Mouse (Mus musculus): ENCODE measurements around the gene Fndc9.

Fndc9 gene

DNA sequence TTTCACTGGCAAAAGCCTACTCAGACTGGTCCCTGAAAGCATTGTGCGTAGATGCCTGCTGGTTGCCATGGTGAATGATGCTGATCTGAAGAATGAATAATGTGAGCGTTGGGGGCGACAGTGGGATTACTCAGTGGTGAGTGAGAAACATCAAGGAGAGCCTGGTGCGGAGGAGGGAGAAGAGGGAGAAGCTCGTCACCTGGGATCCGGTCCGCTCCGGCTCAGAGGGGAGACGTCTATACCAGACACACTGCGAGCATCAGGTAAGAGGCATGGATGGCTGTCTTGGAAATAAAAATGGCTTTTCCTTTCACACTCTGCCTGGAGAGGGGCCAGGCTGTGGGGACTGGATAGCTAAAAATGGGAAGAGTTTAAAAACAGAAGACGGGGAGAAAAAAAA lies at the start of gene Fndc9:
TSS of gene Fndc9 (plus strand) at position 198 of the 400 bp plus-strand sequence.
- no peak for DNase-seq

- DNase-seq = no peak
Measured at GRCm38 (mm10) chr11:46188283-46188682, 47.0 kb upstream of the Fndc9 start.

DNA sequence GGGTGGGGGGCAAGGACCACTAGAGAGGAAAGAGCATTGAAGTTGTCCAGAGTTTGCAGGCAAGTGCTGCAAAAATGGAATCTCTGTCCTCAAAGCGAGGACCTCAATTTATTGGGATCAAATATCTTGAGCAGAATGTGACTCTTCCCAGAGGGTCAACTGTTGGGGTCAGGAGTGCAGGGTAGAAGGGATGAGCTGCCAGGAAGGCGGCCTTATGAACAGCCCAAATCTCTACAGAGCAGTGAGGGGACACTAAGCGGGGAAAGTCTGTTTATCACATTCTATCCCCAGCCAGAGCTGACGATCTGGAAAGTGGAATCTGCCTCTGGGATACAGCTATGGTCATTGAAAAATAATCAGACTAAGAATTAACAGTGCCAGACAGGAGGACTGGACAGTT lies 41.2 kb upstream of the Fndc9 start:
- DNase-seq = no peak

- DNase-seq = no peak
Measured at GRCm38 (mm10) chr11:46200664-46201063, 34.7 kb upstream of the Fndc9 start.

DNA sequence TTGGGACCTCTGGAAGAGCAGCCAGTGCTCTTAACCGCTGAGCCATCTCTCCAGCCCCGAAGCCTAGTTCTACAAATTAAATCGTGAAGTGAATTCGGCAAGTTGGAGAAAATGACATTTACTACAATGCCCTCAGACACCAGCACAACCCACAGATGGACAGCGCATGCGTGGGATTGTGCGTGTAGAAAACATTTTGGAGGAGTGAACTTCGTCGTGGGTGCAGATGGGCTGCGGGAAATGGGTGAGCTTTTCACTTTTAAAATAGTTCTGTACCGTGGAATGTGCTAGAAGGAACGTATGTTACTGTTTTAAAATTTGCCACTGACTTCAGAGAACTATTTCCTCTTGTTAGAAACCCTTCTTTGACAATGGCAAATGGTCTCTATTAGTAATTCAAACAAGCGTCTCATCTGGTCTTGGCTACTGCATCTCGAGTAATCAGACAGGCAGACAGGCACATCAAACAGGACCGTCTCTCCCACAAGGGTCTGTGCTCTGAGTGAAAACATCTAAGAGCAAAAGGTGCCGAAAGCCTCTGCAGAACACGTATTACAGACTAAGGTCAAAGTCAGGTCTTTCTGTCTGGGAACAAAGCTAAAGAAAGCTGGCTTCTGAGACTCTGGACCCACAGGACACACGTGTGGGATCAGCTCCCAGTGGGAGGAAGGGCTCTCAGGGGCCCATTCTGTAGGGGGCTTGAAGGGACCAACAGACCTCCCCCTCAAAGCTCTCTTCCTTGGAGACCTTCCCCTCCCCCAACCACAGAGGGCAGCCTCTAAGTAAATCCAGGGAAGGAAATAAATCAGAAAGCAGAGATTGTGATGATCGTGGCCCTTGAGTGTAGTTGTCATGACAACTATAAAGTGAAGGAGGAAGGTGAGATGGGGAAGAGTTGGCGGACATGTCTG lies 33.4 kb upstream of the Fndc9 start:
- DNase-seq = no peak

DNA sequence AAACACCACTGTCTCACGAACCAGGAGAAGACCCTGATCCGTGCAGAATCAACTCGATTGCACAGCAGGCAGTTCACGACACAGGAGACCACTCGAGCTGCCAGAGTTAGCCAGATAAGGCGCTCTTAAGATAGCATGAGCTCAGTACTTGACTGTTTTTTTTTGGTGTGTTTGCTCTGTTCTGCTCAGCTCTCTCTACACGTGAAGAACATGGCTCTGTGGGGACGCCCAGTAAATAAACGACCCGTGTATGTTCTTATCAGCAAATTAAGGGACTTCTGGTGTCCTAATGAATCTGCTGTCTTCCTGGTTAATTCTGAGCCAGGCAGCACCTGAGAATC lies 32.8 kb upstream of the Fndc9 start:
- DNase-seq = no peak

GRCm38 (mm10) chr11:46204841-46205240 lies 30.5 kb upstream of the Fndc9 start:
- DNase-seq = no peak

DNA sequence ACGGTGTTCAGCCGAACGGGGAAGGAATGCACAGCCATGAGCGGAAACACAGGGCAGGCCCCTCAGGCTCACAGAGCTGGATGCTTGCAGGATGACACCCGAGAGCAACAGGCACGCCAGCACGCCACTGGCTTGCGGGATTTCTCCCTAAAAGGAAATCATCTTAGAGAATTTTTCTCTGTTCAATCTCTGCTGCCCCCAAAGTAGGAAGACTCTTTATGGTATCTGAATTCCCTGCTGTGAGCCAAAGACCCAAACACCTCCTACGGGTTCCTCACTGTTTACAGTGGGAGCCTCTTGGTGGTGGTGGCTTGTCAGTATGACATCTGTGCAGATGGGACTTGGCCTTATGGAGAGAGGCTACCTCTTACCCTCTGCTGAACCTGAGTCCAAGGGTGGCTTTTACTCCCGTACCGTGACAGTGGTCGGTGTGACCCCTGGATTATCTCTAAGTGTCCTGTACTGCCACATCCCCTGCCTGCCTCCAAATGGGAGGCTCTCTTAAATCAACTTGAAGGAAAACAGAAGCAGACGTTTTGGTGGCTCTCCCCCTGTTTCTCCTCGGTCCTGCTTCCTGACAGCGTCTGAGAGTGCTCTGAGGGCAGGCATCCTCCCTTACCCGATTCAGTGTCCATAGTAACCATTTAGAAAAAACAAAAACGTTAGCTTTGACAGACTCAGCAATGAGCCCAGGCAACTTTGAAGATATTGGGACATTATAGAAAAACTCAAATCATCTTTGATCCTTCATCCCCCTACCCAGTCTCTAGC lies 29.5 kb upstream of the Fndc9 start:
- no peak for DNase-seq

DNA sequence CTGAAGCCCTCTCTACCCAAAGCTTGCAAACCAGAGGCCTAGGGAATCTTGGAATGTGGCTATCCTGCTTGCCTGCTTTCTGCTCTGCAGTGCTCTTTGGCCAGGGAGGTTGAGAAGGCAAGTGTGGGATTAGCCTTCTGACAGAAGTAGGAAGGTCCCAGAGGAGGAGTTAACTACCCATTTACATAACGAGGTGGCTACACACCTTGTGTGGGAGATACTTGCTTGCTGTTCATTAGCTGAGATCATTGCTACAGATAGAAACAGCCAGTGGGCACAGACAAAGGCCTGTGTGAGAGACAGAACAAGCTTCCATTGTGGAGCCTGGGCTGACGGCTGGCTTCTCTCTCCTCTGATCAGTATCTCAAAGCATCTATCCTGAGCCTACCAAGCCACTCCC lies 25.4 kb upstream of the Fndc9 start:
- DNase-seq = no peak

- no peak for DNase-seq
Measured at GRCm38 (mm10) chr11:46211858-46212257, 23.5 kb upstream of the Fndc9 start.

DNA sequence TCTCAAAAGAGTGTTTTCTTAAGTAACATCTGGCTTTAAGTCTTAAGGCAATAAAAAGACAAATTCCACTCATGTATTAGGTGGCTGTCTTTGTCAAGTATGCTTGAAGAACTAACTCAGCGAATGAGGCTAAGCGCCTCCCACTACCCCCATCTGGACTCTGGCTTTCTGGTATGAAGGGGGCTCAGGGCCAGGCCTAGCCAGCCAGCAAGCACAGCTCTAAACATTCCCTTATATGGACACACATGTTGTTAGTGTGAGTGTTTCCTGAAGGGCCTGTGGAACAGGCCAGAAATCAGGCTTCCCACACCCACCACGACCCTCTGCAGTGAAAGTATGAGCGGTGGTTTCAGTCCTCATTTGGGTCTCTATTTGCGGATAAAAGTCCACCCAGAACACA lies 21.5 kb upstream of the Fndc9 start:
- no peak for DNase-seq

DNA sequence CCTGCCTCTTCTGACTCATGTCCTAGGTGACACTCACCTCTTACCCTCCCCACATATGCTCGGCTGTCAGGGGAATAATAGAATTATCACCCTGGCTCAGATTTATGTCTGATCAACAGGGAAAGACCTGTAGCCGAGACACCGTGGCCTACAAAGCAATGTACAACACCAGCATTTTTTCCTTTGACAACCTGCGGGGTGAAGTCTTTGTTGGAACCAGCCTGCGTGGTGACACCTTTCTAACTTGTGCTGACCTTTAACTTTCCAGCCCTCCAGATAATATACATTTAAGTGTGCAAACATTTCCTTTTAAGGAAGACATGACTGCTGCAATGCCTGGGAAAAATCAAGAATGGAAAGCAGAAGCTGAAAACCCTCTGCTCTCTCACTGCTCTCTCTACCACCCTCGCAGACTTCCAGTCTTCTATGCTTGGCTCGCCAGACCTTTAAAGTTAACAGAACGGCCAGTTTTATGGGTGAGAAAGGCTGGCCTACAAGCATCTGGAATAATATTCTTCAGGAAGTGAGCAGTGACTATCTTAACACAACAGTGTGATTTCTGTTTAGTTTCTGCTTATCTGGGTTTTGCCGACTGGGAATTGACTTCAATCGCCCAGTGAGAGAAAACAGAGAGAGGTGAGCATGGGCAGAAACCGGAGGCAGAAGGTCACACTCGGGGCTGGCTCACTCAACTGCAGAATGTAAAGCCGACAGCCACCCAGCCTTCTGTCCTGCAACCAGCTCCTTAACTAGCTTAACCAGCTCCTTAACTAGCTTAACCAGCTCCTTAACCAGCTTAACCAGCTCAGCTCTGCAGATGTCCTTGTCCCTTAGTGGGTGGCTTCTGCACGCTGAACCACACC lies 20.7 kb upstream of the Fndc9 start:
- DNase-seq = no peak

GRCm38 (mm10) chr11:46215354-46215753 lies 20.0 kb upstream of the Fndc9 start:
- DNase-seq = peak; percentile 54

- DNase-seq = peak; percentile 79
Measured at GRCm38 (mm10) chr11:46216669-46217068, 18.7 kb upstream of the Fndc9 start.

GRCm38 (mm10) chr11:46217686-46218085 lies 17.6 kb upstream of the Fndc9 start:
- no peak for DNase-seq

- no peak for DNase-seq
Measured at GRCm38 (mm10) chr11:46218584-46218983, 16.7 kb upstream of the Fndc9 start.

GRCm38 (mm10) chr11:46219380-46219779 lies 16.0 kb upstream of the Fndc9 start:
- DNase-seq = no peak

- no peak for DNase-seq
Measured at GRCm38 (mm10) chr11:46220211-46220610, 15.1 kb upstream of the Fndc9 start.

DNA sequence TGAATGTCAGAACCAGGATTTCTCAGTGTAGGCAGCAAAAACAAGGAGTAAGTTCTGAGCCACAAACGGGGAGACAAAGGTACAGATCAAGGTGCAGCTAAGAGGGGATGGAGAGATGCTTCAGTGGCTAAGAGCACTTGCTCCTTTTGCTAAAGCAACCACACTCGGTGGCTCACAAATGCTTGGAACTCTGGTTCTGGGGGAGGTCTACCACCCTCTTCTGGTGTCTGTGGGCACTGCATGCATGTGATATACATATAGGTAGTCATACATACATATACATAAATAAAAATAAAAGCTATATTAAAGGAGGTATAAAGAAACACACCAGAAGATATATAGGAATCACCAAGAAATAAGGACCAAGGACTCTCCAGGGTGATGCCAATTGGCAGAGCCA lies 11.8 kb upstream of the Fndc9 start:
- peak; percentile 31 for DNase-seq

DNA sequence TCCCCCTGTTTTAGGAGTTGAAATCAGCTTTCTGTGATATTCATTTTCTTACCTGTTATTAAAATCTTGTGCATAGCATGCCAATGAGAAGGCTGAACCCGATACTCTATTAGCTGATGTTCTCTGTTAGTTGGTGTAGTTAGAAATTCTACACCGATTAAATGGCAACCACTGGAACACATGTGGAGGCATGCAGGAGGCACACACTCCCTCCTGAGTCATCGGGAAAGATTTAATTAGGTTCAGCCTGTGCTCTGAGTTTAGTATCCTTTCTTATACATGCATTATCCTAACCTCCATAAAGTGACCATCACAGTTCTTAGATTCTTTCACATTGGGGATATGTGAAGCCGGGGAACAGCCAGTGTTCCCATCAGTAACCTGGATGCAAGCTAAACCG lies 10.0 kb upstream of the Fndc9 start:
- no peak for DNase-seq

DNA sequence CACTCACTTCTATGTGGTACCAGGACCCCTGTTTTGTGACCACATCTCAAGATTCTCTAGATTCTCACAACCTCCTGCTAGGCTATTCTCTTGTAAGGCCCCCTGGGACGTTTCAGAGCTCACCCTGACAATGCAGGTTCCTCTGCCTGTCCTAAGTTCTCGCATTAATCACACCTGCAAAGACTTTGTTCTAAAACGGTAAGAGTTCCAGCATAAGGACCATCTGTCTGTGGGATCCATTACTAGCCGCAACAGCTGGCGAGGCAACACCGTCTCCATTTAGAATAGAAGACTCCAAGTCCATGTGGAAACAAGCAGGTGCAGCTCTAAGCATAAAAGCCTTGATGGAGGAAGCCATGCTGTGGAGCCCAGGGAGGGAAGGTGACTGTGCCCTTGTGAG lies 5.1 kb upstream of the Fndc9 start:
- no peak for DNase-seq

- DNase-seq = no peak
Measured at GRCm38 (mm10) chr11:46232803-46233202, 2.5 kb upstream of the Fndc9 start.

DNA sequence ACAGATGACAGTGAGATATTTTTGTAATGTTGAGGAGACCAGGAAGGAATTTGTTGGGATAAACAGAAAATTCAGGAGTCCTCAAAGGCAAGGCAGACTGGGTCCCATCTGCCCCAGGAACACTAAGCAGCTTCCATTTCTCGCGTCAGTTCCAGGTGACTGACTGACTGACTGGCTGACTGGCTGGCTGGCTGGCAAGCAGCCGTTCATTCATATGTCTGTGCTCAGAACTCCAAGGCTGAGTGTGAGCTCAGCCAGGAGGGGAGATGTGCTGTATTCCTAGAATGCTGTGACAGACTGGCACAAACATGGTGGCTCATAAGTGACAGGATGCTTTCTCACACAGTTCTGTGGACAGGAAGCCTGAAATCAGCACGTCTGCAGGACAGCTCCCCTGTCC lies 1.4 kb upstream of the Fndc9 start:
- DNase-seq = no peak
